Mouse (Mus musculus) granulocyte monocyte progenitor cell, adult 5-6 weeks (primary cell): ENCODE data around the gene Srrt. TPM values are rescaled to one million over a fixed set of nuclear protein-coding genes. Genes with fewer than 3 reads are reported as not detected.
"Not testable (repeated sequence)": the region's sequence is repeated elsewhere in the genome, so short reads cannot be mapped to it uniquely, and the experiment has no call there.

Experiments
- ATAC-seq: replicated peaks from 2 replicates; pipeline ENCODE4 v1.8.0; 2016; ENCODE audit warnings: mild to moderate bottlenecking, moderate TSS enrichment, inconsistent platforms; ENCODE audit not compliant: poor library complexity, severe bottlenecking
- total RNA-seq, 2 experiments: library from RNA; stranded (forward) in 1 of 2; stranded (reverse) in 1 of 2; fragments of 200-712, 200-1000 nt in 1 of 2; fragments of >200 nt in 1 of 2; fragmentation: Nextera tagmentation in 1 of 2; gene quantifications; 2 replicates each; pipeline ENCODE4 v1.2.3; 2014 to 2017

Srrt gene
- total RNA-seq, 2 experiments from 2014 or later: 238 to 278 TPM

GRCm38 (mm10) chr5:137284411-137284810 lies 23.1 kb downstream of the Srrt start:
- ATAC-seq: not testable (repeated sequence)

- ATAC-seq: peak; percentile 73
These were observed 29.8 kb downstream of the Srrt start for GRCm38 (mm10) chr5:137277360-137278342.

- no peak for ATAC-seq
These were observed 39.2 kb downstream of the Srrt start for GRCm38 (mm10) chr5:137268131-137268910.

GRCm38 (mm10) chr5:137264787-137265186 lies 42.7 kb downstream of the Srrt start:
- ATAC-seq: no peak

- peak; percentile 90 for ATAC-seq
These were observed 43.4 kb downstream of the Srrt start for GRCm38 (mm10) chr5:137263897-137264720.

Other genes with a start within 250 kb of the Srrt start
- gene Serpine1, start 235.4 kb downstream of the Srrt start, total RNA-seq (2014; fragmentation: Nextera tagmentation): not detected in 2 replicates
- not detected in 2 replicates for gene Serpine1, start 235.4 kb downstream of the Srrt start, total RNA-seq (2017)
- gene Trim56, start 191.5 kb downstream of the Srrt start, total RNA-seq (2014; fragmentation: Nextera tagmentation): 24.2 and 28.4 TPM in 2 replicates
- 26.0 and 26.9 TPM in 2 replicates for gene Trim56, start 191.5 kb downstream of the Srrt start, total RNA-seq (2017)
- not detected in 2 replicates for gene Muc3, start 158.4 kb downstream of the Srrt start, total RNA-seq (2014; fragmentation: Nextera tagmentation)
- gene Muc3, start 158.4 kb downstream of the Srrt start, total RNA-seq (2017): not detected in 2 replicates
- gene Muc3a, start 95.3 kb downstream of the Srrt start, total RNA-seq (2014; fragmentation: Nextera tagmentation): 0.19 and 0.80 TPM in 2 replicates
- not detected in 2 replicates for gene Muc3a, start 95.3 kb downstream of the Srrt start, total RNA-seq (2017)
- gene Ache, start 20.2 kb downstream of the Srrt start, total RNA-seq (2014; fragmentation: Nextera tagmentation): not detected in 2 replicates
- gene Ache, start 20.2 kb downstream of the Srrt start, total RNA-seq (2017): 0.04 and 0.10 TPM in 2 replicates
- gene Ufsp1, start 13.0 kb downstream of the Srrt start, total RNA-seq (2014; fragmentation: Nextera tagmentation): 0.53 TPM in 1 of 2 replicates, not detected in the other
- gene Ufsp1, start 13.0 kb downstream of the Srrt start, total RNA-seq (2017): 0.43 and 5.2 TPM in 2 replicates
- 9.4 and 9.9 TPM in 2 replicates for gene Trip6, start 6.7 kb upstream of the Srrt start, total RNA-seq (2014; fragmentation: Nextera tagmentation)
- 2.9 and 5.6 TPM in 2 replicates for gene Trip6, start 6.7 kb upstream of the Srrt start, total RNA-seq (2017)
- 16.3 and 26.3 TPM in 2 replicates for gene Slc12a9, start 25.9 kb upstream of the Srrt start, total RNA-seq (2014; fragmentation: Nextera tagmentation)
- 6.5 and 6.6 TPM in 2 replicates for gene Slc12a9, start 25.9 kb upstream of the Srrt start, total RNA-seq (2017)
- not detected in 2 replicates for gene Ephb4, start 42.4 kb upstream of the Srrt start, total RNA-seq (2014; fragmentation: Nextera tagmentation)
- gene Ephb4, start 42.4 kb upstream of the Srrt start, total RNA-seq (2017): not detected in 2 replicates
- gene Zan, start 169.4 kb upstream of the Srrt start, total RNA-seq (2014; fragmentation: Nextera tagmentation): 0.66 and 4.7 TPM in 2 replicates
- gene Zan, start 169.4 kb upstream of the Srrt start, total RNA-seq (2017): 0.04 and 0.05 TPM in 2 replicates
- gene Pop7, start 194.8 kb upstream of the Srrt start, total RNA-seq (2014; fragmentation: Nextera tagmentation): 31.2 and 36.5 TPM in 2 replicates
- 18.3 and 28.9 TPM in 2 replicates for gene Pop7, start 194.8 kb upstream of the Srrt start, total RNA-seq (2017)
- 21.0 and 21.7 TPM in 2 replicates for gene Gigyf1, start 210.9 kb upstream of the Srrt start, total RNA-seq (2014; fragmentation: Nextera tagmentation)
- 5.2 and 7.7 TPM in 2 replicates for gene Gigyf1, start 210.9 kb upstream of the Srrt start, total RNA-seq (2017)
- gene Epo, start 225.6 kb upstream of the Srrt start, total RNA-seq (2014; fragmentation: Nextera tagmentation): not detected in 2 replicates
- gene Epo, start 225.6 kb upstream of the Srrt start, total RNA-seq (2017): not detected in 2 replicates
- gene Gnb2, start 225.8 kb upstream of the Srrt start, total RNA-seq (2014; fragmentation: Nextera tagmentation): 335 and 473 TPM in 2 replicates
- gene Gnb2, start 225.8 kb upstream of the Srrt start, total RNA-seq (2017): 226 and 299 TPM in 2 replicates
- not detected in 2 replicates for gene Actl6b, start 245.8 kb upstream of the Srrt start, total RNA-seq (2014; fragmentation: Nextera tagmentation)
- gene Actl6b, start 245.8 kb upstream of the Srrt start, total RNA-seq (2017): not detected in 2 replicates